Mouse (Mus musculus): ENCODE data around the gene Nubp2. TPM values are rescaled to one million over a fixed set of nuclear protein-coding genes. Genes with fewer than 3 reads are reported as not detected.
A peak's percentile ranks its signal among the peaks of the same experiment; 100 is the strongest.

Nubp2 gene
- polyA plus RNA-seq, 1 experiment from 2014 or later, result 76.1 TPM

DNA sequence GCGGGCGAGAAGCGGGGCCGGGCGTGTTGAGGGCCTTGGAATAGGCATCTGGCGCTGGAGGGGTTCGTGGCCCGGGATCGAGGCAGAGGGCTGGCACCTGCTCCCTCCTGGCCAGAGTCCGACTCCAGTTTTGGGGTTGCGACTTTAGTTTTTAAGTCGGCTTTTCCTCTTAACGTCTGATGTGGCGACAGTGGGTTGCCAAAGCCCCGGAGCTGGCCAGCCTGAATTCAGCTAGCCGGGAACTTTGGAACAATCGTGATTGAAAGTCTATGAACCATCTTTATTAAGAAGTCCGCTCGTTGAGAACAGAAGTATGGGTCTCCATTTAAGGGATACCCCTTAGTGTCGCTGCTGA lies 35.4 kb downstream of the Nubp2 start:
- peak overlapping the region; percentile 72 for H3K4me2 ChIP-seq
- peak overlapping the region; percentile 81 for H3K9ac ChIP-seq
- peak overlapping the region; percentile 77 for H3K4me3 ChIP-seq
- peaks cover 24% of the 10 kb centered on the region for H3K4me1 ChIP-seq (replicated peaks)
- peaks cover 30% of the 10 kb centered on the region for H3K36me3 ChIP-seq
- H3K27me3 ChIP-seq, result peaks cover 8% of the 10 kb centered on the region
- 2% methylated on average over 20 of the region's 20 CpGs for WGBS
- no peaks in the 10 kb centered on the region for H3K9me3 ChIP-seq
- peak overlapping the region; percentile 67 for H3K27ac ChIP-seq (replicated peaks)
- no peak for ATAC-seq (ENCODE audit: low read depth)

DNA sequence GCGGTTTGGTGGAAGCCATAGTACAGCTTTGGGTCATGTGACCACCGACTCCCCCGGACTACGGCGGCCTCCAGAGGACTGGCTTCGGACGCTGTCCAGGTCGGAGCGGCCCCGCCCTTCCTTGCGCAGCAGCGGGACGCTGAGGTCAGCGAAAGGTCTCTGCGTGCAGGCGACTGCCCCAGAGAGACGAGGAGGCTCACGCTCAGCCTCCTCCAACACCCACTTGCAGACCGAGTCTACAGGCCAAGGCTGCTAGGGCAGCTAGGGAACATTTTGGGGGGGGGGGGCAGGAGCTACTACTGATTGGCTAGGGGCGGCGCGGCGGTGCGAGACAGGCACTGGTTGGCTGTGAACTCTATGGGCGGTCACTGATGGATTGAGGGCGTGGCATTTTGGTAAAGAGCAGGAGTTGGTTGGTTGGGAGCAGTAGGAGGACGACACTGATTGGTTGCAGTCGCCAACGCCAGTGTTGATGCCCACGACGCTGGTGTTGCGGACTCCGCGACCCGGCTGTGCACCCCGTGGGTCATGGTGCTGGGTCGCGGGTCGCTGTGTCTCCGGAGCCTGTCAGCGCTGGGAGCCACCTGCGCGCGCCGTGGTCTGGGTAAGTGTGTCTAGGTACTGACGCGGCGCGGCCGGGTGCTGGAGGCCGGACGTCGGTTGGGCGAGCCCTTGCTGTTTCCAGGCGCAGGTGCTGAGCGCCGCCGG lies 35.9 kb downstream of the Nubp2 start, which contains the start of gene Fahd1:
Fahd1 (minus strand) TSS at position 300 of the 708 bp plus-strand sequence.
- H3K4me2 ChIP-seq, result peak within 1 kb of the TSS; percentile 89
- peak within 1 kb of the TSS; percentile 81 for H3K9ac ChIP-seq
- peak within 1 kb of the TSS; percentile 77 for H3K4me3 ChIP-seq
- under 1% methylated on average over 58 of the region's 58 CpGs for WGBS
- peak; percentile 100 for ATAC-seq (ENCODE audit: low read depth)
- H3K27ac ChIP-seq (replicated peaks), result peak within 1 kb of the TSS; percentile 94
- peaks cover 26% of the 10 kb centered on the region for H3K36me3 ChIP-seq
- peaks cover 11% of the 10 kb centered on the region for H3K27me3 ChIP-seq
- peaks cover 24% of the 10 kb centered on the region for H3K4me1 ChIP-seq (replicated peaks)
- no peaks in the 10 kb centered on the region for H3K9me3 ChIP-seq

GRCm38 (mm10) chr17:24849733-24850064 lies 36.5 kb downstream of the Nubp2 start:
- Histone ChIP-seq H3K4me1 (replicated peaks) (peaks cover 24% of the 10 kb centered on the region), H3K4me3 (peak overlapping the region; percentile 77), H3K9ac (peak overlapping the region; percentile 81), H3K9me3 (no peaks in the 10 kb centered on the region), H3K27ac (replicated peaks) (peak overlapping the region; percentile 94), H3K4me2 (peak overlapping the region; percentile 89), H3K27me3 (peaks cover 14% of the 10 kb centered on the region), H3K36me3 (peaks cover 21% of the 10 kb centered on the region)
- under 1% methylated on average over 21 of the region's 21 CpGs for whole genome bisulfite sequencing
- peak; percentile 73 for ATAC-seq (ENCODE audit: low read depth)

DNA sequence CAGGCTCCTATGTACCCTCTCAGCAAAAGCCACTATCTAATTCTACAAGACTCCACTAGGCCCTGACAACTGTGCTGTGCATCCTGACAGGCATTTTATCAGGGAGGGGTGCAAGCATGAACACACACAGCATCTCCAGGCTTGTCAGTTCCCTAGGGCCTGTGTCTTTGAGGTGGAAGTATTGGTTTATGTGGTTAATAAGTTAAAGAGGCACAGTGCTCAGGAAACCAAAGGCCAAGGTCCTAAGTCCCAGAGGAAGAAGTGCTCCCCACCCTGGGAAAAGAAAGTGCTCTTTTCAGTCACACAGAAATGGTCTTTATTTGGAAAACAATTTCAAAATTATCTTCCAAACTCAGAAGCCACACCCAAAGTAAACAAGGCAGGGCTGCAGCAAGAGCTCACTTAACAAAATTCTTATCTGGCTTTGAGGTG lies 37.5 kb downstream of the Nubp2 start:
- Histone ChIP-seq H3K27me3 (peaks cover 20% of the 10 kb centered on the region), H3K4me3 (peak overlapping the region; percentile 77; the same call in 1 of the 2 replicates), H3K9me3 (no peaks in the 10 kb centered on the region), H3K4me2 (peak overlapping the region; percentile 89), H3K9ac (no peak overlapping the region; the same call in 1 of the 2 replicates), H3K4me1 (replicated peaks) (peaks cover 24% of the 10 kb centered on the region), H3K36me3 (peaks cover 10% of the 10 kb centered on the region), H3K27ac (replicated peaks) (no peak overlapping the region)
- ATAC-seq (ENCODE audit: low read depth), result no peak

- Histone ChIP-seq H3K27me3 (peaks cover 20% of the 10 kb centered on the region), H3K9ac (no peak overlapping the region), H3K9me3 (no peaks in the 10 kb centered on the region), H3K4me2 (no peak overlapping the region), H3K36me3 (no peaks in the 10 kb centered on the region), H3K4me3 (no peak overlapping the region), H3K27ac (replicated peaks) (no peak overlapping the region), H3K4me1 (replicated peaks) (peaks cover 24% of the 10 kb centered on the region)
- no peak for ATAC-seq (ENCODE audit: low read depth)
- WGBS, result 97% methylated on average over 1 of the region's 1 CpGs
These were observed 38.8 kb downstream of the Nubp2 start for GRCm38 (mm10) chr17:24847386-24847785.

DNA sequence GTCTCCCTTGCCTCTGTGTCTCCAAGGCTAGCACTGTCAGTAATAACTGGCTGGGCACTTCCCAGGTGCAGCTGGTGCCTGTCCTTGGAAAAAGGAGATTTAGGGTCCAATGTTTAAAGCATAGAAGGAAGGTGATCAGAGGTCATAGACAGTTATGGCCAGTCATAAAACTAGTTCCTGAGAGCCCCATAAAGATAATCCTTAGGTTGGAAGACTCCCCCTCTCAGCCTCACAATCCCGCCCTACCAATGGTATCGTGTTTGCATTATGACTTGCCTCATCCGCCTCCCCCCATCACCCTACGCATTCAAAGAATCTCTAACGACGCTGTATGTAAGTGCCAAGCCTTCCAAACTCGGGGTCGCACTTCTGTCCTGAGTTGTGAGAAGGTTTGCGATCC lies 41.6 kb downstream of the Nubp2 start:
- no peak for ATAC-seq (ENCODE audit: low read depth)
- H3K4me2 ChIP-seq, result no peak overlapping the region

DNA sequence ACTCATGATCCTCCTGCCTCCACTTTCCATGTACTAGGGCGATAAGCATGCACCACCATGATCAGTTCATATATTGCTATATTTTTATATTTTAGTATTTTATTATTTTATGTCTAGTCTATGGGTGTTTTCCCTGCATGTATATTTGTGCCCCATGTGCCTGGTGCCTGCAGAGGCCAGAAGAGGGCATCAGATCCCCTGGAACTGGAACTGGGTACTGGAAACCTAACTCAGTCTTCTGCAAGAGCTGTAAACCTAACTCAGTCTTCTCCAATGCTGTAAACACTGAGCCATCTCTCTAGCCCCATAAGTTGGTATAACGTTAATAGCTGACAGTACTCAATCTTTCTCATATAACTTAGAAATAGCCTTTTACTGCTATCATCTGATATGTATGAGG lies 43.5 kb downstream of the Nubp2 start:
- no peaks in the 10 kb centered on the region for H3K9me3 ChIP-seq
- no peaks in the 10 kb centered on the region for H3K4me1 ChIP-seq (replicated peaks)
- H3K27me3 ChIP-seq, result peaks cover 32% of the 10 kb centered on the region
- no peak overlapping the region for H3K27ac ChIP-seq (replicated peaks)
- no peak for ATAC-seq (ENCODE audit: low read depth)
- H3K36me3 ChIP-seq, result no peaks in the 10 kb centered on the region
- no peak overlapping the region for H3K4me3 ChIP-seq
- 56% methylated on average over 2 of the region's 2 CpGs for WGBS
- no peak overlapping the region for H3K4me2 ChIP-seq
- no peak overlapping the region for H3K9ac ChIP-seq

More for the DNA sequence above, 41.6 kb downstream of the Nubp2 start:
- H3K36me3 ChIP-seq, result no peaks in the 10 kb centered on the region
- H3K9me3 ChIP-seq, result no peaks in the 10 kb centered on the region
- no peak overlapping the region for H3K9ac ChIP-seq
- peaks cover 12% of the 10 kb centered on the region for H3K4me1 ChIP-seq (replicated peaks)
- WGBS, result 40% methylated on average over 9 of the region's 9 CpGs
- peaks cover 28% of the 10 kb centered on the region for H3K27me3 ChIP-seq
- H3K4me3 ChIP-seq, result no peak overlapping the region
- no peak overlapping the region for H3K27ac ChIP-seq (replicated peaks)

DNA sequence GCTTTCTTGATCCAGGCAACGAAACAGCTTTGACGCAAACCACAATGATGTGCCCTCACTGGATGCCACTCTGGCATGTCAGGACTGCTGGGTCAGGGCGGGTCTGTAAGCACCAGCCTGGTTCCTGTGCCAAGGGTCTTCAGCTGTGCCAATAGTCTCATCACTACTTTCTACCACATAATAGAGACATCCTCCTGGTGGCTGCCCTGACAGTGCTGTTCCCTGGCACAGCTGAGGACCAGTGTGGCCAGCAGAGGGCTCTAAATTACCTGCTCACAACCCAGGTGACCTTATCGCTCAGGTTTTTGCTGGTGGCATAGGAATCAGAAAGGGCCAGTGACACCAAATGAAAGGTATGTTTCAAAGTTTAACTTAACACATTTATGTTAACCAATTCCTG lies 45.0 kb downstream of the Nubp2 start:
- no peak overlapping the region for H3K4me2 ChIP-seq
- H3K36me3 ChIP-seq, result no peaks in the 10 kb centered on the region
- H3K4me1 ChIP-seq (replicated peaks), result no peaks in the 10 kb centered on the region
- 55% methylated on average over 4 of the region's 4 CpGs for WGBS
- H3K9me3 ChIP-seq, result no peaks in the 10 kb centered on the region
- H3K27ac ChIP-seq (replicated peaks), result no peak overlapping the region
- no peak for ATAC-seq (ENCODE audit: low read depth)
- H3K27me3 ChIP-seq, result peaks cover 42% of the 10 kb centered on the region
- no peak overlapping the region for H3K9ac ChIP-seq
- no peak overlapping the region for H3K4me3 ChIP-seq

DNA sequence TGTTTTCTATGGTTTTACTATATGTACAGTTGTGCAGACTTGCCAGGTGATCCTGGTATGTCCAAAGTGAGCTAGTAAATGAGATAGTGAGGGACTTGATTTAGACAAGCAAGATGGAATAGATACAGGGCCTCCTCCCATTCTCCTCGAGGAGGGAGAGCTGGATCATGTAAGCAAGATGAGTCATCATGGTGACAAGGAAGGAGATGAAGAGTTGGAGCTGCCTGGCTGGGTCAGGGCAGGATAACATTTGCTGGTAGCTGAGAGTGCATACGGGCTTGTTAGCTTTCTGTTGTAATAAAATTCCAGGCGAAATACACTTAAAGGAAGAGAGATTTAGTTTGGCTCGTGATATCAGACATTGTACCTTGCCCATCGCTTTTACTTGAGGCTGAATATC lies 45.8 kb downstream of the Nubp2 start:
- Histone ChIP-seq H3K4me2 (no peak overlapping the region), H3K4me3 (no peak overlapping the region), H3K36me3 (no peaks in the 10 kb centered on the region), H3K4me1 (replicated peaks) (no peaks in the 10 kb centered on the region), H3K27me3 (peaks cover 45% of the 10 kb centered on the region), H3K9me3 (no peaks in the 10 kb centered on the region), H3K27ac (replicated peaks) (no peak overlapping the region), H3K9ac (no peak overlapping the region)
- no peak for ATAC-seq (ENCODE audit: low read depth)
- 56% methylated on average over 5 of the region's 5 CpGs for WGBS

DNA sequence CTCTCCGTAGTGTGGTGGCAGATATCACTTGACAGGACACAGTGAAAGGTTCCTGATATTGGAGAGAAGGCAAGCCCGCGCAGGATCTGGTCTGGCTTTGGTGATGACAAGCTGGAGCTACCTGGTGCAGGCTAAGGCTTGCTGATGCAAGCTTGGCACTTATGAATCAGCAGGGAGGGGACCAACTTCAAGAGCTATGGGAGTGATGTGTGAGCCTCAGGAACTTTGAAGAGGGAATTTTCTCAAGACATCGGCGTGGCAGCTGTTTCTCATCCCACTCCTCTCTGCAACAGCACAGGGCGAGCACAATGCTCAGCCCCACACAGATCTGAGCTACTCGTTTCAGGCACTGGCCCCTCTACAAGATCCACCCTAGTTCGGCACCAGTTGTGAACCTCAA lies 46.3 kb downstream of the Nubp2 start, which contains the start of gene Hagh:
Hagh (plus strand) TSS at position 302 of the 400 bp plus-strand sequence.
- Histone ChIP-seq H3K27me3 (peaks cover 42% of the 10 kb centered on the region), H3K9me3 (no peaks in the 10 kb centered on the region), H3K4me2 (no peak within 1 kb of the TSS), H3K9ac (no peak within 1 kb of the TSS), H3K27ac (replicated peaks) (no peak within 1 kb of the TSS), H3K36me3 (no peaks in the 10 kb centered on the region), H3K4me3 (no peak within 1 kb of the TSS), H3K4me1 (replicated peaks) (no peaks in the 10 kb centered on the region)
- 78% methylated on average over 8 of the region's 8 CpGs for WGBS
- ATAC-seq (ENCODE audit: low read depth), result no peak

Other genes with a start within 250 kb of the Nubp2 start
- gene Slc9a3r2, start 236.0 kb downstream of the Nubp2 start, polyA plus RNA-seq (2015; fragmentation: Nextera tagmentation; extraction: Ambion mirVana), result 35.4 and 42.6 TPM in 2 replicates
- gene Npw, start 227.9 kb downstream of the Nubp2 start, polyA plus RNA-seq (2015; fragmentation: Nextera tagmentation; extraction: Ambion mirVana), result not detected in 2 replicates
- 20.9 and 22.2 TPM in 2 replicates for gene Zfp598, start 216.7 kb downstream of the Nubp2 start, polyA plus RNA-seq (2015; fragmentation: Nextera tagmentation; extraction: Ambion mirVana)
- gene Syngr3, start 196.4 kb downstream of the Nubp2 start, polyA plus RNA-seq (2015; fragmentation: Nextera tagmentation; extraction: Ambion mirVana), result 94.2 and 114 TPM in 2 replicates
- gene Gfer, start 190.2 kb downstream of the Nubp2 start, polyA plus RNA-seq (2015; fragmentation: Nextera tagmentation; extraction: Ambion mirVana), result 34.3 and 39.6 TPM in 2 replicates
- gene Noxo1, start 190.1 kb downstream of the Nubp2 start, polyA plus RNA-seq (2015; fragmentation: Nextera tagmentation; extraction: Ambion mirVana), result 1.1 and 1.5 TPM in 2 replicates
- gene Tbl3, start 178.7 kb downstream of the Nubp2 start, polyA plus RNA-seq (2015; fragmentation: Nextera tagmentation; extraction: Ambion mirVana), result 58.4 and 64.0 TPM in 2 replicates
- gene Rnf151, start 168.3 kb downstream of the Nubp2 start, polyA plus RNA-seq (2015; fragmentation: Nextera tagmentation; extraction: Ambion mirVana), result 0.18 TPM in 1 of 2 replicates, not detected in the other
- gene Rps2, start 168.2 kb downstream of the Nubp2 start, polyA plus RNA-seq (2015; fragmentation: Nextera tagmentation; extraction: Ambion mirVana), result 759 and 773 TPM in 2 replicates
- 261 and 273 TPM in 2 replicates for gene Ndufb10, start 161.9 kb downstream of the Nubp2 start, polyA plus RNA-seq (2015; fragmentation: Nextera tagmentation; extraction: Ambion mirVana)
- not detected in 2 replicates for gene Rpl3l, start 158.5 kb downstream of the Nubp2 start, polyA plus RNA-seq (2015; fragmentation: Nextera tagmentation; extraction: Ambion mirVana)
- gene Msrb1, start 149.7 kb downstream of the Nubp2 start, polyA plus RNA-seq (2015; fragmentation: Nextera tagmentation; extraction: Ambion mirVana), result 26.5 and 29.4 TPM in 2 replicates
- gene Hs3st6, start 133.4 kb downstream of the Nubp2 start, polyA plus RNA-seq (2015; fragmentation: Nextera tagmentation; extraction: Ambion mirVana), result 0.39 and 0.59 TPM in 2 replicates
- not detected in 2 replicates for gene Meiob, start 82.1 kb downstream of the Nubp2 start, polyA plus RNA-seq (2015; fragmentation: Nextera tagmentation; extraction: Ambion mirVana)
- gene Hagh, start 46.2 kb downstream of the Nubp2 start, polyA plus RNA-seq (2015; fragmentation: Nextera tagmentation; extraction: Ambion mirVana), result 55.7 and 59.0 TPM in 2 replicates
- gene Fahd1, start 36.0 kb downstream of the Nubp2 start, polyA plus RNA-seq (2015; fragmentation: Nextera tagmentation; extraction: Ambion mirVana), result 21.1 and 22.3 TPM in 2 replicates
- 0.39 TPM in 1 of 2 replicates, not detected in the other for gene Igfals, start 20.4 kb downstream of the Nubp2 start, polyA plus RNA-seq (2015; fragmentation: Nextera tagmentation; extraction: Ambion mirVana)
- gene Spsb3, start 294 bp upstream of the Nubp2 start, polyA plus RNA-seq (2015; fragmentation: Nextera tagmentation; extraction: Ambion mirVana), result 64.6 and 74.2 TPM in 2 replicates
- 32.7 and 36.3 TPM in 2 replicates for gene Eme2, start 8.7 kb upstream of the Nubp2 start, polyA plus RNA-seq (2015; fragmentation: Nextera tagmentation; extraction: Ambion mirVana)
- gene Mrps34, start 8.8 kb upstream of the Nubp2 start, polyA plus RNA-seq (2015; fragmentation: Nextera tagmentation; extraction: Ambion mirVana), result 71.1 and 85.7 TPM in 2 replicates
- gene Nme3, start 10.2 kb upstream of the Nubp2 start, polyA plus RNA-seq (2015; fragmentation: Nextera tagmentation; extraction: Ambion mirVana), result 86.0 and 89.0 TPM in 2 replicates
- gene Mapk8ip3, start 50.6 kb upstream of the Nubp2 start, polyA plus RNA-seq (2015; fragmentation: Nextera tagmentation; extraction: Ambion mirVana), result 82.2 and 85.8 TPM in 2 replicates
- 100 and 110 TPM in 2 replicates for gene Jpt2, start 74.3 kb upstream of the Nubp2 start, polyA plus RNA-seq (2015; fragmentation: Nextera tagmentation; extraction: Ambion mirVana)
- gene Cramp1l, start 129.4 kb upstream of the Nubp2 start, polyA plus RNA-seq (2015; fragmentation: Nextera tagmentation; extraction: Ambion mirVana), result 7.0 and 7.3 TPM in 2 replicates
- gene Ift140, start 129.7 kb upstream of the Nubp2 start, polyA plus RNA-seq (2015; fragmentation: Nextera tagmentation; extraction: Ambion mirVana), result 17.8 and 19.2 TPM in 2 replicates
- gene Tmem204, start 197.2 kb upstream of the Nubp2 start, polyA plus RNA-seq (2015; fragmentation: Nextera tagmentation; extraction: Ambion mirVana), result 9.0 and 10.8 TPM in 2 replicates
- gene Telo2, start 229.6 kb upstream of the Nubp2 start, polyA plus RNA-seq (2015; fragmentation: Nextera tagmentation; extraction: Ambion mirVana), result 45.7 and 46.7 TPM in 2 replicates
- gene Ptx4, start 234.4 kb upstream of the Nubp2 start, polyA plus RNA-seq (2015; fragmentation: Nextera tagmentation; extraction: Ambion mirVana), result not detected in 2 replicates
- gene Clcn7, start 247.0 kb upstream of the Nubp2 start, polyA plus RNA-seq (2015; fragmentation: Nextera tagmentation; extraction: Ambion mirVana), result 23.7 and 24.4 TPM in 2 replicates